Mouse (Mus musculus) pancreas, adult 10 weeks (tissue): ENCODE measurements around the gene Krt75. TPM values are rescaled to one million over a fixed set of nuclear protein-coding genes. Genes with fewer than 3 reads are reported as not detected.

Experiments
- polyA plus RNA-seq: library from polyadenylated mRNA; stranded (reverse); fragments of 350-450 nt; fragmentation: Illumina TruSeq; extraction: RNeasy Lipid Tissue Mini Kit (QIAGEN cat#74804); gene quantifications from one replicate; pipeline ENCODE4 v1.2.3, GENCODE M21; 2015; ENCODE audit warnings: low read depth, low replicate concordance; ENCODE audit not compliant: insufficient read depth

Krt75 gene
- polyA plus RNA-seq, result not detected

GRCm38 (mm10) chr15:101573796-101574345 is at the start of gene Krt75:
Krt75 (minus strand) TSS chr15:101573904.

DNA sequence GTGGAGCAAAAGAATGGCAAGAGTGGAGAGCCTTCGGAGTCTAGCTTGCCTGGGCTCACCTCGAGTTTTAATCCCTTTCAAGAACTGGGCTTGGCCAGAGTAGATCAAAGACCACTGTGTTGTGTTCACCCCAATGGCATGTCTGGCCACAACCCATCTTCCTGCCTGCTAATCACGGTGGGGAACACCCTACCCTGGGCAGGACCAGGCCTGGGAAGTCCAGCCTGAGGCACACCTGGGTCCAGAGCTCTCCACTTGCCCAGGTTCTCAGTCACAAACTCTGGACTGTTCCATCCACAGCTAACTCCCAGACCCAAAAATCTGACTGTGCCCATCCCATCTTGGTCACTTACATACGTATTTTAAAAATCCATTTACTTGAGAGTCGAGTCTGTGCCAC is 10.9 kb downstream of the Krt75 start, which contains the start of gene Krt90:
Gene Krt90, minus strand, starts transcription at position 101 of the 400 bp plus-strand sequence.

DNA sequence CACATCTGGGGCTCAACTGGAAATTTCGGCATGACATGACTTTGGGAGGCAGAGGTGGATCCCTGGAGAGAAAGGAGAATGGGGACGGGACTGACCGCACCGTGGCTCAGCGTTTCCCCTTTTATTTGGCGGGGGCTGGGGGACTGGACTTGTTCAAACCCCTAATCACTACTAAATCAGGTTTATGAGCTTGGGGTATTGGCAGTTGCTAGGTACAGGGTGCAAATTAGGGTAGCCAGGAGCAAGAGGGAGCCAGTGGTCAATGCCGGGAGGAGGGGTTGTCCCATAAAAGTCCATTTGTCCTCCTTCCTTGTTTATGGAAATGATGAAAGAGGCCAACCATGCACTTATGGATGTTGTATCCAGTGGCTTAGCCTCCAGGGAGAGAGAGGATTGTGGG is 23.1 kb downstream of the Krt75 start, which contains the start of gene Krt82:
Gene Krt82, minus strand, starts transcription at position 101 of the 400 bp plus-strand sequence.

GRCm38 (mm10) chr15:101532720-101533119 is 41.0 kb downstream of the Krt75 start, which contains the start of gene Krt84:
Krt84 (minus strand) TSS chr15:101532820.

DNA sequence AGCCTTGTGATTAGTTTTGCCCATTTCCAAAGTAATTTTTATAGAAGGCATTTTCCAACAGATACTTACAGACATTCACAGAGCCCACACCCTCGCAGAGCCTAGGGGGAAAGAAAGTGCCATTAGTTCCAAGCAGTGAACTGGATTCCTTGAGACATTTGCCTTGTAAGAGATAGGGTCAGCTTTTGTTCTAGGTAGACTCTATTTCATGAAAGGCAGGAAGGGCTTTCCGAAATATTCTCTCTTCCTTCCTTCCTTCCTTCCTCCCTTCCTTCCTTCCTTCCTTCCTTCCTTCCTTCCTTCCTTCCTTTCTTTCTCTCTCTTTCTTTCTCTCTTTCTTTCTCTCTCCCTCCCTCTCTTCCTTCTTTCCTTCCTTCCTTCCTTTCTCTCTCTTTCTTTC is 56.5 kb downstream of the Krt75 start, which contains the start of gene Gm49425:
Gene Gm49425, minus strand, starts transcription at position 101 of the 400 bp plus-strand sequence.

Other genes with a start within 250 kb of the Krt75 start
- 1.8 TPM for gene Krt80, start 203.7 kb downstream of the Krt75 start, polyA plus RNA-seq
- gene Krt7, start 162.9 kb downstream of the Krt75 start, polyA plus RNA-seq, result 8.3 TPM
- gene Krt87, start 135.1 kb downstream of the Krt75 start, polyA plus RNA-seq, result not detected
- not detected for gene Krt88, start 126.2 kb downstream of the Krt75 start, polyA plus RNA-seq
- gene Krt81, start 110.2 kb downstream of the Krt75 start, polyA plus RNA-seq, result not detected
- gene Krt86, start 100.4 kb downstream of the Krt75 start, polyA plus RNA-seq, result not detected
- gene Krt83, start 82.4 kb downstream of the Krt75 start, polyA plus RNA-seq, result not detected
- not detected for gene Gm49425, start 56.6 kb downstream of the Krt75 start, polyA plus RNA-seq
- not detected for gene Krt84, start 41.1 kb downstream of the Krt75 start, polyA plus RNA-seq
- gene Krt82, start 23.2 kb downstream of the Krt75 start, polyA plus RNA-seq, result not detected
- not detected for gene Krt90, start 11.0 kb downstream of the Krt75 start, polyA plus RNA-seq
- not detected for gene Gm5414, start 54.3 kb upstream of the Krt75 start, polyA plus RNA-seq
- gene Gm5478, start 73.5 kb upstream of the Krt75 start, polyA plus RNA-seq, result not detected
- not detected for gene Krt6b, start 106.4 kb upstream of the Krt75 start, polyA plus RNA-seq
- not detected for gene Krt6a, start 120.4 kb upstream of the Krt75 start, polyA plus RNA-seq
- gene Krt5, start 139.0 kb upstream of the Krt75 start, polyA plus RNA-seq, result not detected
- gene Krt71, start 169.2 kb upstream of the Krt75 start, polyA plus RNA-seq, result not detected
- not detected for gene Krt72, start 212.6 kb upstream of the Krt75 start, polyA plus RNA-seq
- not detected for gene Krt73, start 228.4 kb upstream of the Krt75 start, polyA plus RNA-seq
- gene Krt2, start 244.3 kb upstream of the Krt75 start, polyA plus RNA-seq, result not detected